Mouse (Mus musculus): ENCODE measurements at regions not wholly inside any gene's neighbourhood (a gene's known extent, or its start where the extent isn't known, plus 50 kb on each side); places are given as distances from the start of the nearest gene placed in this dataset.

- Histone ChIP-seq H3K4me3 (no peak overlapping the region), H3K27ac (peak overlapping the region; percentile 50)
- TF ChIP-seq CTCF (IDR thresholded peaks at IDR 0.05): no peak
- intact Hi-C loops (cut with DNase I): no loop called here
- DNase-seq (ENCODE audit: extremely low spot score in 1 of 2, low spot score in 2 of 2): no peak
Measured at GRCm38 (mm10) chr16:7831142-7831541, 593.8 kb downstream of the Tmem114 start.

- DNase-seq (ENCODE audit: extremely low spot score in 1 of 2, low spot score in 2 of 2): no peak
- intact Hi-C loops (cut with DNase I): no loop called here
- no peak for TF ChIP-seq CTCF (IDR thresholded peaks at IDR 0.05)
- Histone ChIP-seq H3K4me3 (no peak overlapping the region), H3K27ac (peak overlapping the region; percentile 50)
Measured at GRCm38 (mm10) chr16:7829939-7830650, 594.8 kb downstream of the Tmem114 start.

- no peak for DNase-seq (ENCODE audit: extremely low spot score in 1 of 2, low spot score in 2 of 2)
- Histone ChIP-seq H3K27ac (no peak overlapping the region), H3K4me3 (no peak overlapping the region)
- no peak for TF ChIP-seq CTCF (IDR thresholded peaks at IDR 0.05)
- intact Hi-C loops (cut with DNase I): no loop called here
Measured at GRCm38 (mm10) chr16:7801161-7801560, 623.8 kb downstream of the Tmem114 start.

GRCm38 (mm10) chr16:7797176-7797786 lies 627.7 kb downstream of the Tmem114 start:
- Histone ChIP-seq H3K4me3 (no peak overlapping the region), H3K27ac (no peak overlapping the region)
- no peak for DNase-seq (ENCODE audit: extremely low spot score in 1 of 2, low spot score in 2 of 2)
- intact Hi-C loops (cut with DNase I): no loop called here
- TF ChIP-seq CTCF (IDR thresholded peaks at IDR 0.05): no peak

DNA sequence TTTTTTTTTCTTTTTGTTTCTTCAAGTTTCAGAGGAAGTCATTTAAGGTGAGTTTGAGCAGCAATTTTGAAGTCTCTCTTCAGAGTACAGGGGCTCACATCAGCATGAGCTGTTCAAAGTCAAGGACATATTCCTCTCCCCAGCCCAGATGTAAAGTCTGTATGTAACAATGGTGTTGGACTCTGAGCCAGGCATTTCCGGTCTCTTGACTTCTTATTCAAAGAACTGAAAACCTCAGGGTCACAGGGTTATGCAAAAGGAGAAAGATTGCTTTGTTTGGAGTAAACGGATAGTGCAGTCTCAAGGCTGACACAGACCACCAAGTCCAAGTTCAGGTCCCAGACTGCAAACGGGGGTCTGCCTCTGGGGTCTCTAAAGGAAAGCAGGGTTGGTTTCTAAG lies 629.4 kb downstream of the Tmem114 start:
- no peak for DNase-seq (ENCODE audit: extremely low spot score in 1 of 2, low spot score in 2 of 2)
- no peak for TF ChIP-seq CTCF (IDR thresholded peaks at IDR 0.05)
- intact Hi-C loops (cut with DNase I): no loop called here
- no peak overlapping the region for H3K4me3 ChIP-seq
- no peak overlapping the region for H3K27ac ChIP-seq

DNA sequence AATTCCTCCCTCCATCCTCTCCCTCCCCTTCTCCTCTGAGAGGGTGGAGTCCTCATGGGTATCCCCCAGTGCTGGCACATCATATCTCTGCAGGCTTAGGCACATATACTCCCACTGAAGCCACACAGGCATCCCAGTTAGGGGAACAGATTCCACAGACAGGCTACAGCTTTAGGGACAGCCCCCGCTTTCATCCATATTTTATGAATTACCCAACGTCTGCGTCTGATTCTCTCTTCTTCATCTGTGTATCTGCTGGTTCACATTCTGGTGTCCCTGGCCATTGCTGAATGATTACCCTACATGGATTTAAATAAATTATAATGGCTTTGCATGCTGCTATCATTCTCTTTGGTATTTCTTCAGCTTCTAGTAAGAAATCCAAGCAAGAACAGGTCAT lies 632.4 kb downstream of the Tmem114 start:
- intact Hi-C loops (cut with DNase I): no loop called here
- no peak for DNase-seq (ENCODE audit: extremely low spot score in 1 of 2, low spot score in 2 of 2)
- Histone ChIP-seq H3K27ac (no peak overlapping the region), H3K4me3 (no peak overlapping the region)
- no peak for TF ChIP-seq CTCF (IDR thresholded peaks at IDR 0.05)

GRCm38 (mm10) chr16:7790260-7790659 lies 634.7 kb downstream of the Tmem114 start:
- no peak overlapping the region for H3K27ac ChIP-seq
- H3K4me3 ChIP-seq: no peak overlapping the region
- DNase-seq (ENCODE audit: extremely low spot score in 1 of 2, low spot score in 2 of 2): no peak
- intact Hi-C loops (cut with DNase I): no loop called here
- TF ChIP-seq CTCF (IDR thresholded peaks at IDR 0.05): no peak

- Histone ChIP-seq H3K4me3 (no peak overlapping the region), H3K27ac (no peak overlapping the region)
- intact Hi-C loops (cut with DNase I): no loop called here
- TF ChIP-seq CTCF (IDR thresholded peaks at IDR 0.05): no peak
- peak in 1 of 2 experiments; percentile 17 for DNase-seq (ENCODE audit: extremely low spot score in 1 of 2, low spot score in 2 of 2)
Measured at GRCm38 (mm10) chr16:7788209-7788608, 636.7 kb downstream of the Tmem114 start.

DNA sequence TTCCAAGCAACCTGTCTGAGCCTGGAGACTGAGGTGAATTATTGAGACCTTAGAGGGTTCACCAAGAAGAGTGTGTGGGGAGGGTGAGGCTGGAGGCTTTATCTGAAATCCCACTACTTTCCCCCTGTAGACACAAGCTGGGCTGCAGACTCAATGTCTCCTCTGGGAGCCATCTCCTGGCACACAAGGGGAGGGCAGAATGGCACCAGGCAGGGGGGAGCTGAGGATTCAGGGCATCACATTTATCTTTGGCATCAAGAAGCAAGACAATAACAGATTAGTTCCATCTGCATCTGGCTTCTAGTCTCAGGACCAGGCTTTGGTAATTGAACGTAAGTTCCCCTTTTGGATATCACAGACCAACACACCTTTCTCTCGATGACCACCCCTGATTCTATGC lies 643.4 kb downstream of the Tmem114 start:
- Histone ChIP-seq H3K27ac (no peak overlapping the region), H3K4me3 (no peak overlapping the region)
- TF ChIP-seq CTCF (IDR thresholded peaks at IDR 0.05): no peak
- DNase-seq (ENCODE audit: extremely low spot score in 1 of 2, low spot score in 2 of 2): no peak
- intact Hi-C loops (cut with DNase I): no loop called here

GRCm38 (mm10) chr16:7775635-7776034 lies 649.3 kb downstream of the Tmem114 start:
- no peak for DNase-seq (ENCODE audit: extremely low spot score in 1 of 2, low spot score in 2 of 2)
- no peak overlapping the region for H3K27ac ChIP-seq
- intact Hi-C loops (cut with DNase I): no loop called here
- no peak for TF ChIP-seq CTCF (IDR thresholded peaks at IDR 0.05)
- H3K4me3 ChIP-seq: no peak overlapping the region

GRCm38 (mm10) chr16:7768433-7768832 lies 656.5 kb downstream of the Tmem114 start:
- DNase-seq (ENCODE audit: extremely low spot score in 1 of 2, low spot score in 2 of 2): no peak
- Histone ChIP-seq H3K4me3 (no peak overlapping the region), H3K27ac (no peak overlapping the region)
- intact Hi-C loops (cut with DNase I): no loop called here
- no peak for TF ChIP-seq CTCF (IDR thresholded peaks at IDR 0.05)

DNA sequence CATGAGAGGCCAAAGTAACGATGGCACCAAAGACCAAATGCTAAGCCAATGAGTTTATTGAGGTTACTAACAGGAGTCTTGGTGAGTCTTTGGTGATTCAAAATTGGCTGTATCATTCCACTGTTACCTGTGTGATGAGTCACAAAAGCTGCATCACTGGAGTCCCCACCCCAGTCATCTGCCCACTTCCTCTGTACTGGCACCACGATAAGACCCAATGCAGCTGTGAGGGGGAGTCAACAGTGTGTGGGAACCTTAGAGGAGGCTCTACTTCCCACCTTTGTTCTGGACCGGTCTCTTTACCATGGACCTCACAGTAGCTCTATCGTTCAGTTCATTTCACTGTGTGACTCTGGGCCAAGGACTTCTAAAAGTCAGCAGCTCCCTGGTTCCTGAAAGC lies 657.2 kb downstream of the Tmem114 start:
- no peak overlapping the region for H3K4me3 ChIP-seq
- no peak for DNase-seq (ENCODE audit: extremely low spot score in 1 of 2, low spot score in 2 of 2)
- intact Hi-C loops (cut with DNase I): no loop called here
- no peak for TF ChIP-seq CTCF (IDR thresholded peaks at IDR 0.05)
- H3K27ac ChIP-seq: no peak overlapping the region

GRCm38 (mm10) chr16:7764383-7764782 lies 660.6 kb downstream of the Tmem114 start:
- DNase-seq (ENCODE audit: extremely low spot score in 1 of 2, low spot score in 2 of 2): no peak
- Histone ChIP-seq H3K4me3 (no peak overlapping the region), H3K27ac (no peak overlapping the region)
- TF ChIP-seq CTCF (IDR thresholded peaks at IDR 0.05): no peak
- intact Hi-C loops (cut with DNase I): no loop called here
